Mouse (Mus musculus) thymus, postnatal 0 days (tissue): ENCODE results near the gene Gm14391. TPM values are rescaled to one million over a fixed set of nuclear protein-coding genes. Genes with fewer than 3 reads are reported as not detected.
A peak's percentile ranks its signal among the peaks of the same experiment; 100 is the strongest.
"Not testable (repeated sequence)": the region's sequence is repeated elsewhere in the genome, so short reads cannot be mapped to it uniquely, and the experiment has no call there.

ENCODE experiments used
- DNase-seq: peaks from one replicate; pipeline ENCODE4 v3.0.0-alpha.2; 2015; ENCODE audit warnings: low spot score
- polyA plus RNA-seq: library from polyadenylated mRNA; unstranded; fragments of >200 nt; fragmentation: Nextera tagmentation; extraction: Ambion mirVana; gene quantifications from 2 replicates; pipeline ENCODE4 v1.2.1, GENCODE M21; 2015

The Gm14391 gene
- polyA plus RNA-seq = 3.3 and 4.1 TPM in 2 replicates

- not testable (repeated sequence) for DNase-seq
Measured at GRCm38 (mm10) chr2:175206732-175207131, at the start of gene Gm14391. Gm14391 (minus strand) TSS chr2:175206917.

DNA sequence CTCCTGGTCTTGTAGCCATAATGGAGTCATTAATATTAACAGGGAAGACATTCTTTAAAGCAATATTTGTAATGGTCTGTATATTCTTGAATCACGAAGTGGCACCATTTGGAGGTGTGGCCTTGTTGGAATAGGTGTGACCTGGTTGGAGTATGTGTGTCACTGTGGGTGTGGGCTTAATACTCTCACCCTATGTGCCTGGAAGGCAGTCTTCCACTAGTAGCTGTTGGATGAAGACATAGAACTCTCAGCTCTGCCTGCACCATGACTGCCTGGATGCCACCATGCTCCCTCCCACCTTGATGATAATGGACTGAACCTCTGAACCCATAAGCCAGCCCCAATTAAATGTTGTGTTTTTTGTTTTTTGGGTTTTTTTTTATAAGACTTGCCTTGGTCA is 27.7 kb downstream of the Gm14391 start:
- DNase-seq = not testable (repeated sequence)

- no peak for DNase-seq
Measured at GRCm38 (mm10) chr2:175176312-175176711, 30.4 kb downstream of the Gm14391 start.

DNA sequence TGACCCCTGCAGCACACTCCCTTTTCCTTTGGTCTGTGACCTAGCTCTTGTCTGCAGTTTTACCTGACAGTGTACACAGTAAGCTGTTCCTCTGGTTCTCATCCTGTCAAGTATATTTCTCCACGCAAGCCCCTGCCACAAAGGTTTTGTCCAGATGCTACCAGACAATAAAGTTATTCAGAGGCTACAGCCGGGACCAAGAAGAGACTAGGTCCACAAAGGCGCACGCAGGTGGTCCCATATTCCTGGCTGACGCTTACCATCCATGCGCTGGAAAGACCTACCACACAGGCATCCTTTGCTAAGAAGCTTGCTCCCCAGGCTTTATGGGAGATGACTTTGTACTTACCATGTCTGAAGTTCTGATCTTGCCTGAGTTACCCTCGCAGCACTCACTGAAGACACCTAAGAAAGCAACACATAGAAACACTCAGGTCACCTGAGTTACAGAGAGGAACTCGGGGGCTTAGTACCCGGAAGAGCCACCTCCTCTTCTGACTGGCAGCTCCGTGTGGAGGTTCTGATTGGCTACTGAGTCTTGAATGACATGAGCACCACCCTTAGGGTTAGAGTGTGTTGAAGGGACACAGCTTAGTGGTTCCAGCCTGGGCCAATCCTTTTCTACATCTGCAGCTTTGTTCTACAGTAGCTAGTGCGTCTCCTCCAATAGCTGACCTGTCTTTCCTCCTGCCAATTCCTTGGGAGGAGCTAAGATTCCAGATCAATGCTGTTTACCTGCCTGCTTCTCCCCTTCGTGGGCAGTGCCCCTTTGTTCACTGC is 31.1 kb downstream of the Gm14391 start, which contains the start of gene Gm14443:
Gene Gm14443, minus strand, starts transcription at position 471 of the 780 bp plus-strand sequence.
- not testable (repeated sequence) for DNase-seq

- not testable (repeated sequence) for DNase-seq
Measured at GRCm38 (mm10) chr2:175174058-175174457, 32.7 kb downstream of the Gm14391 start.

GRCm38 (mm10) chr2:175172906-175173595 is 33.7 kb downstream of the Gm14391 start:
- not testable (repeated sequence) for DNase-seq

GRCm38 (mm10) chr2:175172123-175172522 is 34.6 kb downstream of the Gm14391 start:
- no peak for DNase-seq

DNA sequence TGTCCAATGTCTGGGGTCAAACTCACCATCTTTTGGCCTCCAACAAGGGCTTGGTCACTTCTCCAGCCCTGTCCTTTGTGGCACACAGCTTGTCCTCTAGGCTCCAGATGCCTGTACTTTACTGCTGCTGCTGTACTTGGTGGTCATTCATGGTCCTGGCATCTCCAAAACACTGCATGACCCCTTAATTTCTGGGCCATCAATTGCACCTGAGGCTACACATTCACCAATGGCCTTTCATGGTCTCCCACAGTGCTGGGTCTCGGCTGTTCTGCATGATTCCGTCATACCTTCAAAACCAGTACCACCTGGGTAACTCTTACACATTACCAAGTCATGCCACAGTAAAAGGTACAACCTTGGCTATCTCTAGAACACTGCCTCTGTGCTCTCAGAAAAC is 39.8 kb downstream of the Gm14391 start:
- not testable (repeated sequence) for DNase-seq

GRCm38 (mm10) chr2:175165110-175165509 is 41.6 kb downstream of the Gm14391 start:
- DNase-seq = not testable (repeated sequence)

- DNase-seq = not testable (repeated sequence)
Measured at GRCm38 (mm10) chr2:175161438-175161837, 45.3 kb downstream of the Gm14391 start.

- no peak for DNase-seq
Measured at GRCm38 (mm10) chr2:175158642-175159041, 48.1 kb downstream of the Gm14391 start.

DNA sequence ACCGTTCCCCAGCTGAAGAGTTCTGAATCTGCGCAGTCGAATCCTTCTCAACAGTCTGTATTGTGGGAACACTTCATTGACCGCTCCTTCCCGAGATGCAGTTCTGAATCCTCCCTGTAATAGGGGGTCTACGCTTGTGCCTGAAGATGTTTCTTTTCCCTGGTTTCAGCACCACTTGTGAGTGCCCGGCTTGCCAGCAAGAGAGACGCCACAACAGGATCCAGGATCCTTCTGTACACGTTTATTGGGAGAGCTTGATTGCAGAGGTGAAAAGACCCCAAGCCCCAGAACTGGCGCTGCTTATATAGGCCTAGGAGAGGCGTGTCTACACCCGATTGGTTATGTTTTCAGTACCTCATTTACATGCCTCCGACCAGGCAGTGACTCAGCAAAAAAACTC is 50.0 kb downstream of the Gm14391 start:
- DNase-seq = no peak

DNA sequence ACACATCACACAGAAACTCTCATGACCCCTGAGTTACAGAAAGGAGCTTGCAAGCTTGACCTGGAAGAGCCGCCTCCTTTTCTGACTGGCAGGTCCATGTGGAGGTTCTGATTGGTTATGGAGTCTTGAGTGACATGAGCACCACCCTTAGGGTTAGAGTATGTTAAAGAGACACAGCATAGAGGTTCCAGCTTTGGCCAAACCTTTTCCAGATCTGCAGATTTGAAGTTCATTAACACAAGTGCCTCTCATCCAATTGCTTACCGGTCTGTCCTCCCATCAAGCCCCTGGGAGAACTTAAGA is 64.8 kb downstream of the Gm14391 start, which contains the start of gene Gm14399:
Gene Gm14399, minus strand, starts transcription at position 20 of the 303 bp plus-strand sequence.
- DNase-seq = not testable (repeated sequence)

- peak; percentile 2 for DNase-seq
Measured at GRCm38 (mm10) chr2:175141118-175141992, 65.4 kb downstream of the Gm14391 start.

Other genes with a start within 250 kb of the Gm14391 start
- 0.17 TPM in 1 of 2 replicates, not detected in the other for gene Gm14444, start 196.7 kb downstream of the Gm14391 start, polyA plus RNA-seq
- gene Gm14393, start 139.1 kb downstream of the Gm14391 start, polyA plus RNA-seq = 0.73 and 0.82 TPM in 2 replicates
- 4.1 and 4.3 TPM in 2 replicates for gene Gm14399, start 64.9 kb downstream of the Gm14391 start, polyA plus RNA-seq
- gene Gm14443, start 31.0 kb downstream of the Gm14391 start, polyA plus RNA-seq = 0.22 and 0.23 TPM in 2 replicates
- gene Gm14440, start 68.2 kb upstream of the Gm14391 start, polyA plus RNA-seq = not detected in 2 replicates
- 9.6 and 10.5 TPM in 2 replicates for gene Gm4631, start 131.3 kb upstream of the Gm14391 start, polyA plus RNA-seq
- gene Zfp968, start 165.5 kb upstream of the Gm14391 start, polyA plus RNA-seq = 5.6 and 6.8 TPM in 2 replicates
- gene Gm4724, start 228.9 kb upstream of the Gm14391 start, polyA plus RNA-seq = 13.3 and 14.4 TPM in 2 replicates